Mouse (Mus musculus): ENCODE measurements at regions not wholly inside any gene's neighbourhood (a gene's known extent, or its start where the extent isn't known, plus 50 kb on each side); places are given as distances from the start of the nearest gene placed in this dataset.

DNA sequence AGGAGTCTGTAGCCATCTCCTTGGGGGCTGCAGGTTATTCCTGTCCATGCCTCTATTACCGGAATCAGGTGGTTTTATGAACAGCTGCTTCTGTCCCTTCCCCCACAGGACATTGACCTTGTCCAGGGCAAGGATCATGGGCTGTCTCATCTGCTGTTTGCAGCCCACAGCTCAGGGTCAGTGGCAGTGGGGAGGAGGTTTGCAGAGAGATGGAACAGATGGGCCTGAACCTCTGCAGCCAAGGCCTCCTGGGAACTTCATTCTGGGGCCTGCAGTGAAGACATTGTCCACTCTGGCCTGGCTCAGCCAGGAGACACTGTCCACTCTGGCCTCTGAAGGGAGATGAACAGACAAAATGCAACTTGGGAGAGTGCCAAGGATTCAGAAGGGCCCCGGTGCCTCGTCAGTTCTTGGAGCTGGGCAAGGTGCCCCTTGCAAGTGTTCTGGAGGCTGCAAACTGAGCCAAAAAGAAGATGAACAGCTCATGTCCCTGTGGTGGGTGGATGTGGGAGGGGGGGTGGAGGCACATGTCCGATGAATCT is 109.9 kb upstream of the Sdk2 start:
- TF ChIP-seq POLR2A (IDR thresholded peaks at IDR 0.05; ENCODE audit: borderline replicate concordance, insufficient read depth, low read length) (no peak), CTCF (IDR thresholded peaks at IDR 0.05; ENCODE audit: borderline replicate concordance, insufficient read depth, low read depth, low read length) (no peak)

Measured in cerebellum, adult 2 months (tissue).